Mouse (Mus musculus): ENCODE data around the gene Hcfc1. TPM values are rescaled to one million over a fixed set of nuclear protein-coding genes. Genes with fewer than 3 reads are reported as not detected.

Gene Hcfc1
- total RNA-seq (2021): 10 to 100 TPM; 39.3 to 41.8 TPM

DNA sequence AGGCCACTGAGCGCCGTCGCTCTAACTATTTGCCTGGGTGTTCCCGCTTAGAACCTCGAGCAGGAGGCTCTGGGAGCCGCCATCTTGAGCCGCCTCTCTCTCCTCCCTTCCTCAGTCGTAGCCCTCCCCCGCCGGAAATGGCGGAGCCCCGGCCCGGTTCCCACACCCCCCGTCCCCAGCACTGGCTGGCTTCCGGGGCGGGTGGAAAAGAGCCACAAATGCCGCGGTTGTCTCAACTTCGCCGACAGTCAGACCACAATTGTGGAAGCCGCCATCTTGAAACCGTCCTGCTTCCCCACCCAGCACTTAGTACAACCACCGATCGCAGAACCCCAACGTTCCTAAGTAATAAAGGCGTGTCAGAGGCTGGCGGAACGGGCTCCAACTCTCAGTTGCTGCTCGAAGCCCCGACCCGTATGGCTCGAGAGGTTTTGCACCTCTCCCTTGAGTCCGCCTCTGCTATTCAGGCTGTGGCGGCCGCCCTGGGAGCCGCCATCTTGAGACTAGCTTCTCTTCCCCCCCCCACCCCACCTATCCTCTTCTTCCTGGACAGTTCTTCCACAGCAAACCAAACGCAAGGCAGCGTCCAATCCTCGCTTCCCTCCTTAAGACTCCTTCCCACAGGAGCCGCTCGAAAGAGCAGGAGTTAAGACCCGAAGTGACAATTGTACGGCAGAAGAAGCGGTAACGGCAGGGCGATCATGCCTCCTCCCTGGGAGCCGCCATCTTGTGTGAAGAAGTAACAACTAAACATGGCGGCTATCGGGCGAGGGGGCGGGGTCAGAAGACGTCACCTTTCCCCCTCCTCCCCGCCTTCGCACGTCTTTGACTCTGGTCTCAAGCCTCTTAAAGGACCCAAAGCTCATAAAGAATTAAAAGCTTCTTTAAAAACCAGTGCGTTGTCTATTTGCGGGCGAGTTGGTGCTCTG is at the start of gene Hcfc1:
Hcfc1 (minus strand) TSS at position 110 of the 929 bp plus-strand sequence.
- intact Hi-C loops (cut with DNase I): loop anchor here (2.0 to 10.0 kb wide), 2 partner anchors 280 to 448 kb away; no protein-coding TSS in a partner anchor
- peak; percentile 83 for DNase-seq (ENCODE audit: low spot score)

GRCm38 (mm10) chrX:74014597-74014996 is 48.4 kb upstream of the Hcfc1 start:
- DNase-seq (ENCODE audit: low spot score): no peak
- intact Hi-C loops (cut with DNase I): no loop called here

GRCm38 (mm10) chrX:74008063-74008462 is 41.9 kb upstream of the Hcfc1 start:
- intact Hi-C loops (cut with DNase I): no loop called here
- DNase-seq (ENCODE audit: low spot score): no peak

DNA sequence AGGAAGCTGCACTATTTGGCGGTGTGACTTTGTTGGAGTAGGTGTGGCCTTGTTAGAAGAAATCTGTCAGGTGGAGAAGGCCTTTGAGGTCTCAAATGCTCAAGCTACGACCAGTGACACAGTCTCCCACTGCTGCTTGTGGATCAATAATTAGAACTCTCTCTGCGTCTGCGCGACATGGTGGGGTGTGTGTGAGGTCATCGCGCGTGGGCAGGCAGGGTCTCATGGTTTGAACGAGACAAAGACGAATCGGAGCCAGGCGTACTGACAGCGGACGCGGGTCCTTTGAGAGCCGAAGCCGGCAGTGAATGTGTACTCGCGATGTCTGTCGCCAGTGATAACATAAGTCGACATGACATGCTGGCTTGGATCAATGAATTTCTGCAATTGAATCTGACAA is 40.2 kb upstream of the Hcfc1 start:
- intact Hi-C loops (cut with DNase I): no loop called here

DNA sequence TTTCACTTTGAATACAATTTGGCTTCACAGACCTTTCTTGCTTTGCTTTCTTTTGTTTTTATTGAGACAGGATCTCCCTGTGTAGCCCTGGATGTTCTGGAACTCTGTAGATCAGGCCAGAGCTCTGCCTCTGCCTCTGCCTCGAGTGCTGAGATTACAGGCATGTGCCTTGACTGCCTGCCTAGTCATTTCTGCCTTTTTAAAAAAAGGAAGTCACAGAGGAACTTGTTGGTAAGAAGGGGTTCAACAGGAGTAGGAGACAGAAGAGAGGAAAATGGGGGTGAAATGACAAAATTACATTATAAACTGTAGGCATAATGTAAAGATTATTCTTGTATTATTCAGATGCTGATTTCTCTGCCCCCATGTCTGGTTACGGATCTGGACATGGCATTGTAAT is 37.5 kb upstream of the Hcfc1 start:
- intact Hi-C loops (cut with DNase I): no loop called here
- no peak for DNase-seq (ENCODE audit: low spot score)

More for the DNA sequence above, 40.2 kb upstream of the Hcfc1 start:
- DNase-seq (ENCODE audit: low spot score): no peak

GRCm38 (mm10) chrX:74001024-74001423 is 34.9 kb upstream of the Hcfc1 start:
- DNase-seq (ENCODE audit: low spot score): no peak
- intact Hi-C loops (cut with DNase I): no loop called here

- intact Hi-C loops (cut with DNase I): no loop called here
- peak; percentile 16 for DNase-seq (ENCODE audit: low spot score)
These were observed 33.0 kb upstream of the Hcfc1 start for GRCm38 (mm10) chrX:73998911-73999869.

DNA sequence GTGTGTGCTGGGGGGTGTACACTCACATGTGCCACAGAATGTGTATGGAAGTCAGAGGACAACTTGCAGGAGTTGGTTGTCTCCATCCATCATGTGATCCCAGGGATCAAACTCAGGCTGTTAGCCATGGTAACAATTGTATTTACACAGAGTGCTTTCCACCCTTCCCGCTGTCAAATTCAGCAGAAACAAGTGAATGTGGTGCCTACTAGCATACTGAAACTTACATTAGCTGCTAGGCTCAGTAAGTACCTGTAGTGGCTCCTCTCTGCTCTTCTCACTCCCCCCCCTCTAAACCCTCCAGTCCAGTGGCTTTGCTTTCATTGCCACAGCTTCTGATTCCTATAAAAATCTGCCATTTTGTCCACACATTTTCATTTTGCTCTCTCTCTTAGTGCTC is 11.6 kb upstream of the Hcfc1 start:
- intact Hi-C loops (cut with DNase I): no loop called here
- DNase-seq (ENCODE audit: low spot score): no peak

GRCm38 (mm10) chrX:73976283-73976682 is 10.1 kb upstream of the Hcfc1 start:
- DNase-seq (ENCODE audit: low spot score): no peak
- intact Hi-C loops (cut with DNase I): no loop called here

DNA sequence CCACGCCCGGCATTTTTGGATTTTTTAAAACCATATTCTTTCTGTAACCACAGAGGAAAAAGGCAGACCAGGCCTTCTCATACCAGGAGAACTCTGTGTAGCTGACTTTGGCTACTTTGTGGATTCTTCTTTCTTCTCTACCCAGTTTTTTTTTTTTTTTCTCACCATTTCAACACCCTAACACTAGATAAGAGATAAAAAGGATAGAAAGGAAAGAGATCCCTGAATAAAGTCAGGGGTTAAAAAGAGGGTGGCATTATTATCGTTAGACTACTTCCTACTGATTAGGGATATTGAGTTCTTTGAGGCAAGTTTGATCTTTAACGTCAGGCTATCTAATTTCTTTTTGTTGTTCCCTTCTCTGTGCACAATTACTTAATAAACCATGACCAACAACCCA is 6.6 kb upstream of the Hcfc1 start:
- intact Hi-C loops (cut with DNase I): no loop called here
- DNase-seq (ENCODE audit: low spot score): no peak

DNA sequence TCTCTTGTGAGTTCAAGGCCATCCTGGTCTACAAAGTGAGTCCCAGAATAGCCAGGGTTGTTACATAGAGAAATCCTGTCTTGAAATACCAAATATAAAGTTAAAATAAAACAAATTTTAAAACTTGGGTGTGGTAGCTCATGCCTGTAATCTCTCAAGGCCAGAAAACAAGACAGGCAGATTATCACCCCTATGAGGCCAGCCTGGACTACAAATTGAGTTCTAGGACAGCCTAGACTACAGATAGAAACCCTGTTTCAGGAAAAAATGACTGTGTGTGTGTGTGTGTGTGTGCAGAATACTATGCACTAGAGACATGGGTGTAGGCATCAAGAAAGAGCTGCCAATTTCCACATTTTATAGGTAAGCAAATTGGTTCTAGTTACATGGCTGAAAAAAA is 4.6 kb upstream of the Hcfc1 start:
- DNase-seq (ENCODE audit: low spot score): no peak
- intact Hi-C loops (cut with DNase I): no loop called here

DNA sequence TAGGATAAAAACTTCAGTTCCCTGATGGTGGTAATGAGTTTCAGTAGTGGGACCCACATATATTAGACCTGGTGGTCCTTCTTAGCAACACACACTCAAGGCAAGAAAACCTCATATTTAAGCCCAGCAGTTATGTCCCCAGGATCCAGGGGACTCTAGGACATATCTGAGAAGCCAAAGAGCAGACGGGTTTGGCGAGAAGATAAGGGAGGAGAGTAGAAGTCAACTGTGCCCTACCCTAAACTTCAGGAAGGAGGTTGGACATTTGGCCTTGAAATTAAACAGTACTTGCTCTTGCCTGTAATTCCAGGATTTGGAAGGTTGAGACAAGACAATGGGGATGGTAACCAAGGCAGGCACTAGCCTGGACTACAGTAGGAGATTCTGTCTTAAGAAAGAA is 3.6 kb upstream of the Hcfc1 start:
- intact Hi-C loops (cut with DNase I): loop anchor here (2.0 to 10.0 kb wide), 2 partner anchors 55 to 445 kb away; no protein-coding TSS in a partner anchor
- no peak for DNase-seq (ENCODE audit: low spot score)

- intact Hi-C loops (cut with DNase I): loop anchor here (2.0 to 10.0 kb wide), 2 partner anchors 56 to 446 kb away; no protein-coding TSS in a partner anchor
- DNase-seq (ENCODE audit: low spot score): no peak
These were observed 3.0 kb upstream of the Hcfc1 start for GRCm38 (mm10) chrX:73969167-73969566.

DNA sequence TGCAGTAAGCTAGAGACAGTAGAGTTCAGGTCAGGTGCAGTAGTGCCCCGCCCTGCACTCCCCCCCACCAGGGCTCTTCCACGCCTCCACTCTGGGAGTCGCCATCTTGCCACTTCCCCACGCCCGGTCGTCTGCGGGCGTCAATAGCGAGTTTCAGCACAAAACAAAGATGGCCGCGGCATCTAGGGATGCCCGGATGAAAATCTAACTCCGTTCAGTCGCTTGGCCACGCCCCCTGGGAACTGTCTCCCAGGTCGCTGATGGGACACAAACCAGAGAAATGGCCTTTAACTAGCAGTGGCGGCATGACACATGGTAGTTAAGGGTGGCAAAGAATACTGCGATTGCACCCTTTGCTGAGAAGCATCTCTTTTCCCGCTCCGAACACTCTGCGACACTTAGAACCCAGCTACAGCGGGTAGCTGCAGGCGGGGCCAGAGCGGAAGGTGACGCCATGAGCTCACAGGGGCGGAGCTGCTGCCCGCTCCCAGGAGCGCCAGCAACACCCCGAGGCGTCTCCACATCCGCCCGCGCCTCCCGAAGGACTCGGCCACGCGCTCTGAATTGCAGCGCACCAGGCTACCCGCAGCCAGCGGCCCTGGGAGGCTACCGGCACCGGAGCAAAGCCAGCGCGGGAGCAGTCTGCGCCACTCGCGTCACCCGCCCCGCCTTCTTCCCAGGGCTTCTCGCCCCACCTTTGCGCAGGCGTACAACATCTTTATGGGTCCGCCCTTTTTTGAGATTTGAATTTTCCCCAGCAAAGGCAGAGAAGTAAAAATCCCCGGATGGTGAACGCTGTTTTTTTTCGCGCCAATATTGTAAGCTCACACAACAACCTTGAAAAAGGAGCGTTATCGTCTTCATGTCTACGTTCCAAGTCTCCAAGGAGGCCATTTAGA is 1.3 kb upstream of the Hcfc1 start:
- intact Hi-C loops (cut with DNase I): loop anchor here (2.0 to 10.0 kb wide), 3 partner anchors 57 to 447 kb away; no protein-coding TSS in a partner anchor
- DNase-seq (ENCODE audit: low spot score): peak; percentile 82

DNA sequence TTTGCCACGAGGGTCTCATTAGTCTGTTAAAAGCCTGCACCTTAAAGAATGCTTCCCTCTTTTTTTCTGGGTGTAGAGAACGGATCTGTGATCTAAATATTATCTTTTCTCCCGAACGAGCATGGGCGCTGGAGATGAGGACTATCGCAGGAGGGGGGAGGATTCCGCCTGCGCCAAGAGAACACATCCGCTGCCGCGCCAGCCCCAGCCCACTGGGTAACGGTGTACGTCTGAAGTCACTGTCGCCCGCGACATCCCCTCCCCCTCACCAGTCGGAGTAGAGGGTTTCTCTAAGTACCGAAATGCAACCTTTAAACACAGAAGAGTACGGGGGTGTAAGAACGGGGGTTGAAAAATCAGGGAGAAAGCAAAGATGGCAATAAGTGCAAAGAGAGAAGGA is 850 bp downstream of the Hcfc1 start:
- DNase-seq (ENCODE audit: low spot score): no peak
- intact Hi-C loops (cut with DNase I): loop anchor here (10.0 kb wide), 1 partner anchor 449 kb away; no protein-coding TSS in a partner anchor

DNA sequence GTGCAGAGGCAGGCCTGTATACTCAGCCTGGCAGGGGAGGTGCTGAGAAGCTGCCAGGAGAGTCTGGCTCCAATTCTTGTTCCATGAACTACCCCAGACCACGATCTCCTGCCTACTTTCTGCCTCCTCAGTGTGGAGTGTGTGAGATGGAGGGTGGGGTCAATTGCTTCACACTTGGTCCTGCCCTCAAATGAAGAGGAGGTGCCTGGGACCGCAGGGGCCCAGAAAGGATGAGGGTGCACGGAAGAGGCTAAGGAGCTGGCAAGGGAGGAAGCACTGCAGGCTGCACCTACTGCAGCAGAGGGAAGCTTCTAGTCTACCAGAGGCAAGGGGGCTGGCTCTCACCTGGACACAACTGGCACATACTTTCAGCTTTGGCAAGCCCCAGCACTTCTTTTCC is 1.8 kb downstream of the Hcfc1 start:
- intact Hi-C loops (cut with DNase I): loop anchor here (10.0 kb wide), 1 partner anchor 450 kb away; no protein-coding TSS in a partner anchor
- DNase-seq (ENCODE audit: low spot score): no peak

- DNase-seq (ENCODE audit: low spot score): no peak
- intact Hi-C loops (cut with DNase I): no loop called here
These were observed 11.2 kb downstream of the Hcfc1 start for GRCm38 (mm10) chrX:73954988-73955387.

DNA sequence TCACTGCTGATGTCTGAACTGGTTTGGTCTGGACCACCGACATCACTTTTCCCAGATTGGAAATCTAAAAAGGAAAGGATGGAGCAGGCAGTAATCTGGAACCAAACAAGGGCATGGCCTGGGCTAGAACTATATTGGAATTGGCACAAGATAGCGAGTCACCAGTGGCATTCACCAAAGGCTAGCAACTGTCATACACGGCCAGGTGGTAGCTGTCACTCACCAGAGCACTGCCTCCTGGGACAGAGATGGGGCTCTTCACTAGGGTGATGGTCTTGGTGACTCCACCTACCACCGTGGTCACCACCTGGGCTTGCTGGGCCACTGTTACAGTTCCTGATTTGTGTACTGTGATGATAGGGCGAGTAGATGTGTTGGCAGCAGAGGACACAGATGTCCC is 13.6 kb downstream of the Hcfc1 start:
- no peak for DNase-seq (ENCODE audit: low spot score)
- intact Hi-C loops (cut with DNase I): no loop called here

DNA sequence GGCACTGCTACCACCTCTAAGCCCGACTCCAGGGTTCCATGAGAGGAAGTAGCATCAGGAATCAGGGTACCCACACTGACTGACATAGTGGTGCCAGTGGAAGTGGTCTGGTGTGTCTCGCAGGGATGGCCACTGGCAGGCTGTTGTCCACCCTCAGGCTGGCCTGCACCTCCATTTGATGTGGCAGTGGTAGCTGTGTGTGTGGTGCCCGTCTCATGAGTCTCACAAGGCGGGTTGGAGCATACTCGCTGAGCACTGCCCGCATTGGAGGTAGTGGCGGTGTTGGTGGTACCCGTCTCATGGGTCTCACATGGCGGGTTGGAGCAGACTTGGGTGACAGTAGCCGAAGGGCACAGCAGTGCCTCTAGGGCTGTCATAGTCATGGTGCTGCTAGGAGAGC is 16.8 kb downstream of the Hcfc1 start:
- intact Hi-C loops (cut with DNase I): loop anchor here (10.0 kb wide), 1 partner anchor 895 kb away; no protein-coding TSS in a partner anchor
- no peak for DNase-seq (ENCODE audit: low spot score)

Data from heart, postnatal 25 days (tissue).